Mouse (Mus musculus) bone marrow, adult 2 months (tissue): ENCODE data around the gene Ttll12. TPM values are rescaled to one million over a fixed set of nuclear protein-coding genes. Genes with fewer than 3 reads are reported as not detected.

ENCODE experiments used
- H3K27ac ChIP-seq: fragments of 200-500 bp; 2 replicates; pipeline ENCODE4 v1.5.1; 2012; ENCODE audit warnings: low read depth, mild to moderate bottlenecking, control low read depth, inconsistent platforms, low read length; ENCODE audit not compliant: control insufficient read depth, poor library complexity, insufficient read depth
- H3K4me1 ChIP-seq: fragments of 200-500 bp; 2 replicates; pipeline ENCODE4 v1.6.1; 2011; ENCODE audit warnings: low read length; ENCODE audit not compliant: control insufficient read depth, insufficient read depth
- H3K4me3 ChIP-seq: fragments of 200-500 bp; replicated peaks from 2 replicates; pipeline ENCODE3; 2011; ENCODE audit warnings: mild to moderate bottlenecking, low read depth, low read length, control low read depth; ENCODE audit not compliant: control insufficient read depth
- CTCF ChIP-seq: fragments of 200-500 bp; IDR thresholded peaks from 2 replicates; pipeline ENCODE4 v1.5.1; 2011; ENCODE audit warnings: low read length, control low read depth; ENCODE audit not compliant: control insufficient read depth, insufficient read depth
- POLR2A ChIP-seq: fragments of 200-500 bp; IDR thresholded peaks from 2 replicates; pipeline ENCODE4 v1.6.1; 2011; ENCODE audit warnings: low read depth, mild to moderate bottlenecking, control low read depth, low read length, borderline replicate concordance; ENCODE audit not compliant: control insufficient read depth
- WGBS: fragments of 180-500 bp; shearing (Covaris S2); methylation state at CpG from one replicate; pipeline ENCODE4 v1.1.7; 2018; 5-methylcytosine and 5-hydroxymethylcytosine counted together
- polyA plus RNA-seq: library from polyadenylated mRNA; stranded (reverse); fragments of >200 nt; gene quantifications from 2 replicates; pipeline ENCODE4 v1.2.4, GENCODE M21; 2011; ENCODE audit warnings: low replicate concordance; ENCODE audit not compliant: missing spikeins, insufficient read depth, insufficient read length

Gene Ttll12
- polyA plus RNA-seq, 1 experiment, result 19.8 TPM

- H3K27ac ChIP-seq, result peak overlapping the region; percentile 84
- TF ChIP-seq POLR2A (no peak), CTCF (no peak)
- peaks cover 7% of the 10 kb centered on the region for H3K4me1 ChIP-seq
- 87% methylated on average over 1 of the region's 1 CpGs for WGBS
- H3K4me3 ChIP-seq, result no peak overlapping the region
Measured at GRCm38 (mm10) chr15:83603046-83603396, 8.1 kb upstream of the Ttll12 start.

DNA sequence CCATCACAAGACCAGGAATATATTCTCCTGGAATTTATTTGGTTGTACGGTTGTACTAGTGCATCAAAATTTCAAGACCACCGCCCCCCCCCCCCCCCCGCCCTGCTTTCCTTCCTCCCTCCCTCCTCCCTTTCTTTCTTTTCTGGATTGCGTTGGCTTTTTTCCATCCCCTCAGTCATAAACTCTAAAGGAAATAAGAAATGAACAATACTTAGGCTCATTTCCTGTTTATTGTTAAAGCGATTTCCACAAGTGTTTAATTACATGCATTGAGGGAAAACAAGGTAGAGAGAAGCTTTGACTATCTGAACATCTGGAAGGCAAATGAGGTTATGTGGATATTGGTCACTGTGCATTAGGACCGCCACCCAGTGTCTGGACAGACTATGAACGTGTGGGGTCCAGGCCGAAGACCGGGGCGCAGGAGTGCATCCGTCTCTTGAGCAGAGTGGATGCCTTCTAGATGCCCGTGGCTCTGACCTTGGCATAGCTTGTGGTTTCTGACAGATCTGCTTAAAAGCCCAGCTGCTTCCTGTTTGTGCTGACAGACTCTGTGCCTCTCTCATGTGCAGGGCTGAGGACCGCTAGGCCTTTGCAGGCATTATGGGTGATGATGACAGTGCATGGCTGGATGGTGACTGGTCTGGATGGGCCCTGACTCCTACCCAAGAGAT, 7.6 kb upstream of the Ttll12 start:
- Histone ChIP-seq H3K4me1 (peaks cover 7% of the 10 kb centered on the region), H3K4me3 (no peak overlapping the region), H3K27ac (peak overlapping the region; percentile 84)
- 7% methylated on average over 13 of the region's 13 CpGs for whole genome bisulfite sequencing
- 0 out of 2 replicates have a peak, but pooled peaks have one; percentile 1 for TF ChIP-seq CTCF
- no peak; the same call in 1 of the 2 replicates for TF ChIP-seq POLR2A

GRCm38 (mm10) chr15:83601185-83601584, 6.2 kb upstream of the Ttll12 start:
- Histone ChIP-seq H3K4me3 (no peak overlapping the region), H3K4me1 (peaks cover 7% of the 10 kb centered on the region), H3K27ac (no peak overlapping the region)
- 22% methylated on average over 4 of the region's 4 CpGs for WGBS
- TF ChIP-seq POLR2A (no peak), CTCF (no peak)

DNA sequence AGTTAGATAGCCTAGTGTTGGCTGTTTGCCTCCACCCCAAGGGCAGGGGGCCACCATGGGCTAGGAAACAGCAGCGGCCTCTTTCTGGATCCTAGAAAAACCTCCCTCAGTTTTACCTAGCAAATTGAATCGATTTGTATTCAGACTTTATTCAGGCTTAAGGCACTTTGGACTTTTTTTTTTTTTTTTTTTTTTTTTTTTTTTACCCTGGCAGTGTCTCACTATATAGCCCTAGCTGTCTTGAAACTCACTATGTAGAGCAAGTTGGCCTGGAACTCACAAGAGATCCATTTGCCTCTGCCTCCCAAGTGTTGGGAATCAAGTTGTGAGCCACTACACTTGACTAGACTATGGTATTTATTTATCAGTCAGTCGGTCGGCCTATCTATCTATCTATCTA, 1.9 kb upstream of the Ttll12 start:
- no peak overlapping the region for H3K4me3 ChIP-seq
- no peak overlapping the region for H3K27ac ChIP-seq
- peaks cover 4% of the 10 kb centered on the region for H3K4me1 ChIP-seq
- 82% methylated on average over 4 of the region's 4 CpGs for WGBS
- TF ChIP-seq POLR2A (no peak), CTCF (no peak)

DNA sequence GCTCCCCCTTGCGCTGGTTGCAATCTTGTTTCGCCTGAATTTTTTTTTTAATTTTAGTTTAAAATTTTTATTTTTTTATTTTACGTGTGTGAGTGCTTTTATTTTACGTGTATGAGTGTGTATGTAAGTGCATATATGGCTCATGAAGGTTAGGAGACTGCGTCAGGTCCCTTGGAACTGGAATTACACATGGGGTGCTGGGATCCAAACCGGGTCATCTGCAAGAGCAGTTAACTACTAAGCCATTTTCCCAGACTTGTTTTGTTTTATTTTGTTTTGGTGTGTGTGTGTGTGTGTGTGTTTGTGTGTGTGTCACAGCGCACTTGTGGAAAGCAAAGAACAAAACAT, 381 bp upstream of the Ttll12 start:
- 30% methylated on average over 7 of the region's 7 CpGs for WGBS
- H3K27ac ChIP-seq, result no peak overlapping the region
- H3K4me3 ChIP-seq, result peak overlapping the region; percentile 95
- TF ChIP-seq POLR2A (no peak), CTCF (no peak)
- no peaks in the 10 kb centered on the region for H3K4me1 ChIP-seq

GRCm38 (mm10) chr15:83593702-83594512, 1.1 kb downstream of the Ttll12 start:
- WGBS, result 29% methylated on average over 19 of the region's 19 CpGs
- peak overlapping the region; percentile 99 for H3K27ac ChIP-seq
- no peaks in the 10 kb centered on the region for H3K4me1 ChIP-seq
- H3K4me3 ChIP-seq, result peak overlapping the region; percentile 95
- TF ChIP-seq POLR2A (no peak), CTCF (no peak)

DNA sequence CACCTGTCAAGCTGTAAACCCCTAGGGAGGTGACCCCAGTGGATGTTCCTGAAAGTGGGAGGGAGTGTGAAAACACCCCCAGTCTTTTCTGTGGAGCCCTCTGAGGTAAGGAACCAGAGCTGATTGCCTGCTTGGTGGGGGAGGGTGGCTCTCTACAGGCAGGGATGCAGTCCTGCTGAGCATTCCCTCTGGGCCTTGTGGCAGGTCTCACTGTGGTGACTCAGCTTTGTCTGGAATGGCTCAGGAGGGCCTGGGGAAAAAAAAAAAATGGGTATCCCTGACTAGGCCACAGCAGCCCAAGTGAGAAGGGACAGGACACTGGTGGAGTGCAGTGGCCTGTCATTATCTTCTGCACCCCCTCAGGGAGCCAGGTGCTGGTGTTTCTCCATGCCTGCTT, 1.8 kb downstream of the Ttll12 start:
- Histone ChIP-seq H3K27ac (peak overlapping the region; percentile 99), H3K4me1 (no peaks in the 10 kb centered on the region), H3K4me3 (peak overlapping the region; percentile 95)
- TF ChIP-seq CTCF (no peak), POLR2A (no peak)

- no peaks in the 10 kb centered on the region for H3K4me1 ChIP-seq
- H3K4me3 ChIP-seq, result peak overlapping the region; percentile 95
- TF ChIP-seq CTCF (no peak), POLR2A (0 out of 2 replicates have a peak, but pooled peaks have one; percentile 22)
- WGBS, result 61% methylated on average over 8 of the region's 8 CpGs
- H3K27ac ChIP-seq, result peak overlapping the region; percentile 99
Measured at GRCm38 (mm10) chr15:83592260-83593188, 2.4 kb downstream of the Ttll12 start.
